Mouse (Mus musculus): Measurements from ENCODE around the gene Arfgap1. TPM values are rescaled to one million over a fixed set of nuclear protein-coding genes. Genes with fewer than 3 reads are reported as not detected.

The Arfgap1 gene
- polyA plus RNA-seq (2014; fragmentation: Nextera tagmentation; extraction: Ambion mirVana) = 53.7 and 59.0 TPM in 2 replicates

DNA sequence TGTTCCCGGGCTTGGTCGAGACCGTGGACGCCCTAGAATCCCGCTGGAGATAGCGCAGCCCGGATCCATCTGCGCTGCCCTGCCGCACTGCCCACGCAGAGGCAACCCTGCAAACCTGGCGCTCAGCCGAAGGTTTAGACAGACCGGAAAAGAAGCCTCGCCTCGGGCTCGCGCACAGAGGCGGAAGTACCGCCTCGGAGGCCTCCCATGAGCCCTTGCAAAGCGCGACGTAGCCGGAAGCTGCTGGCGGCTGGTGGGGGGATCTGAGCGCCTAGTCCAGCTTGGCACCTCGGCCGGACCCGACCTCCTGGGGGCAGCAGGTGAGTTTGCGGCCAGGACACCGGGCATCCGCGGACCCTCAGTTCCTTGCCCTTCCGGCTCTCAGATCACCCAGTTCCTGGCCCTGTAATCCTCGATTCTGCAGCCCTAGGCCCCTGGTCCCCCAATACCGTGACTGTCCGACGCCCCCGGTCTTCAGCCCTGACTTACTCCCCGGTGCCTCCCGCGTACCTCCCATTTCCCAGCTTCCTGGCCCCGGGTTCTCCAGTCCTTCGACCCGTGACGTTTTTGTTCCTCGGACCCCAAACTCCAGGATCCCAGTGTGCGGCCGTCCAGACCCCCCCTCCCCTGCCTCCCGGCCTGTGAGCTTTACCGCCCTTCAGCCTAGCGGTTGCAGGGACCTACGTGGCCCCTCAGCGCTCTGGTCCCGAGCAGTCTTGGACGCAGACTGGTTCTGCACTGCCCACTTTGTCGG lies at the start of gene Arfgap1:
TSS of gene Arfgap1 (plus strand) at position 216 of the 754 bp plus-strand sequence.
- Histone ChIP-seq H3K9ac (ENCODE audit: low read length) (peak within 1 kb of the TSS; percentile 96), H3K27me3 (ENCODE audit: control insufficient read depth, insufficient read depth, low read length) (no peaks in the 10 kb centered on the region), H3K27ac (replicated peaks in 1 of 2; ENCODE audit: control insufficient read depth in 1 of 2, insufficient read depth in 1 of 2, low read depth in 2 of 2, low read length in 2 of 2) (peak within 1 kb of the TSS; percentile 92 to 95), H3K4me2 (ENCODE audit: low read length) (peak within 1 kb of the TSS; percentile 87), H3K36me3 (ENCODE audit: control insufficient read depth, insufficient read depth, low read length) (peaks cover 35% of the 10 kb centered on the region), H3K9me3 (ENCODE audit: control insufficient read depth, low read length) (no peaks in the 10 kb centered on the region), H3K4me1 (ENCODE audit: control insufficient read depth in 2 of 2, insufficient read depth in 2 of 2, low read length in 2 of 2) (peaks cover 14 to 35% of the 10 kb centered on the region in 2 experiments), H3K4me3 (ENCODE audit: control insufficient read depth in 1 of 2, insufficient read depth in 1 of 2, low read depth in 1 of 2, low read length in 2 of 2) (peak within 1 kb of the TSS; percentile 84 to 94)
- under 1% methylated on average over 56 of the region's 57 CpGs for WGBS
- peak; percentile 84 for ATAC-seq (ENCODE audit: insufficient number of reproducible peaks, insufficient read depth, low FRiP score, low read depth)

DNA sequence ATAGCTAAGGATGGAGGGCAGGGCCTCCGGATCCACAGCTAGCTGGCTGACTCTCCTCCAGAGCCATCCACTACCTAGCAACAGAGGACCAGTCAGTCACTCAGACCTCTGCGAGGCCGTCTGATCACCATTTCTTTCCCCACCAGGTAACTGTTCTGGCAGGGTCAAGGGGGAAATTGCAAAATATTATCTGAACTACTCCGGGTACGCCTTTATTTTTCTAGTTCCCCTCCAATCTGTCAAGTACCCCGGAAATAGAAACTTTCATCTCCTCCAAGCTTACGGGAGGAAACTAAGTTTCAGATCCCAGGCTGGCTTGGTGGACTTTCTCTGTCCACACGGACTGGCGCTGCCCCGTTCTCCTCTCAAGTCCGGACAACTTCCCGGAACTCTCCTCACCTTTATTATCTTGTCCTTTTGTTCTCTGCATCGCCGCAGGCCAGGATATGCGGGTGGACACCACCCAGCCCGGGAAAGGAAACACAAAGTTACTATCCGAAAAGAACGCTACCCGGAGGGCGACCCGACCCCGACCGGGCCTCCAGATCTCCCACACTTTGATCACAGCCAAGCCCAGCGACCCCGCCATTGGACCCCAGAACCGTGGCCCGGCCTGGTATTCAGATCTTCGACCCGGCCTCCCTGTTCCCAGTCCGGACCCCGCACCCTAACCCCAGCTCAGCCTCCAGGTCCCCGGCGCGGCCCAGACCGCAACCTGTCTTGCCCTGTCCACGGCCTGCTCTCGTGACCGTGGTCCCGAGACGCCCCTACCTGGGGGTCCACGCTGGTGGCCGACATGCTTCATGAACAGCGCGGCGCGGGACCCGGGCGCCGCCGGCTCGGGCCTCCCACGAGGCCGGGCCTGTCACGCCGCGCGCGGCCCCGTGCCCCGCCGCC lies 46.9 kb upstream of the Arfgap1 start:
- Histone ChIP-seq H3K4me3 (ENCODE audit: control insufficient read depth in 1 of 2, insufficient read depth in 1 of 2, low read depth in 1 of 2, low read length in 2 of 2) (peak overlapping the region; percentile 87 to 92), H3K27ac (replicated peaks in 1 of 2; ENCODE audit: control insufficient read depth in 1 of 2, insufficient read depth in 1 of 2, low read depth in 2 of 2, low read length in 2 of 2) (peak overlapping the region; percentile 36 to 72), H3K36me3 (ENCODE audit: control insufficient read depth, insufficient read depth, low read length) (peaks cover 36% of the 10 kb centered on the region), H3K4me2 (ENCODE audit: low read length) (peak overlapping the region; percentile 70), H3K27me3 (ENCODE audit: control insufficient read depth, insufficient read depth, low read length) (no peaks in the 10 kb centered on the region), H3K9me3 (ENCODE audit: control insufficient read depth, low read length) (no peaks in the 10 kb centered on the region), H3K9ac (ENCODE audit: low read length) (peak overlapping the region; percentile 99), H3K4me1 (ENCODE audit: control insufficient read depth in 2 of 2, insufficient read depth in 2 of 2, low read length in 2 of 2) (peaks cover 2 to 20% of the 10 kb centered on the region in 2 experiments)
- under 1% methylated on average over 60 of the region's 61 CpGs for WGBS
- ATAC-seq (ENCODE audit: insufficient number of reproducible peaks, insufficient read depth, low FRiP score, low read depth) = peak; percentile 45

DNA sequence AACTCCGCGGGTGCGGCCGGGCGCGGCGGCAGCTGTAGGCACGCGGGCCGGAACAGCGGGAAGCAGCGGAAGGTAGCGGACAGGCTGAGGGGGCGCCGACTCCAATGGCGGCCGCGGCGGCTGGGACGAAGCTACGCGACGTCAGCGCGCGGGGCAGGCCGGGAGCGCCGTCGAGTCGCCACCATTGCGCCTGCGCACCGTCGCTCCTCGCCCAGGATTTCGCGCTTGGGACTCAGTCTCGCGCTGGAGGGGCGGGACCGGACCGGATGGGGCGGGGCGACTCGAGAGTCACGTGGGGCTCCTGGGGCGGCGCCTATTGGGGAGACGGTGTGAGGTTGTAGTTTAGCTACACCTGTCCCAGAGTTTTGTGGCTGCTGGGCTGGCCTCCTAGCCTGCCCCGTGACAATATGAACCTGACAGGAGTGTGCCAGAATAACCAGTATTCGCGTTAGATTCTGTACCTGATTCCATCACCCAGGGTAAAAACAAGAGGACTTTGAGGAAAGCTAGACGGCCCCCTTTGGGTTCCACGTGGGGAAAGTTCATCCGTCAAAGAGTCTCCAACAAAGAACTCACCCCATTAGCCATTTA lies 46.1 kb upstream of the Arfgap1 start, which contains the start of gene Ythdf1:
TSS of gene Ythdf1 (minus strand) at position 140 of the 591 bp plus-strand sequence.
- ATAC-seq (ENCODE audit: insufficient number of reproducible peaks, insufficient read depth, low FRiP score, low read depth) = peak; percentile 95
- under 1% methylated on average over 55 of the region's 56 CpGs for WGBS
- no peaks in the 10 kb centered on the region for H3K27me3 ChIP-seq (ENCODE audit: control insufficient read depth, insufficient read depth, low read length)

DNA sequence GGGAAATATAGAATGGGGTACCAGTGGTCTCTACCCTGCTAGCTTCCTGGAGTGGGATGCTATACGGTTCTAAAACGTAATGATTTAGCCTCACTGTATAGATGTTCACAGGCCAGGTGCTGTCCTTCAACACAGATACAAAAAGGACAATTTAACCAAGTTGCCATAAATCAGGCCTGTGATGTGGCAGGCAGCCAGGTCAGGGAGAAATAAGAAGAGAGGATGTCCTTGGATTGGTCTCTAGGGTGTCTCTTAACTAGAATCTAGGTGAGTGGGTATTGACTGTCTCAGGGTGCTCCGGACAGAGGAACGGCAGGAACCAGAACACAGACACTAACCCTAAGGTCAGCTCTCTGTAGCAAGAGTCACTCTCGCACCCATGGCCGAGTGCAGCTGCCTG lies 44.3 kb upstream of the Arfgap1 start:
- ATAC-seq (ENCODE audit: insufficient number of reproducible peaks, insufficient read depth, low FRiP score, low read depth) = no peak
- Histone ChIP-seq H3K4me2 (ENCODE audit: low read length) (no peak overlapping the region), H3K9ac (ENCODE audit: low read length) (no peak overlapping the region), H3K36me3 (ENCODE audit: control insufficient read depth, insufficient read depth, low read length) (peaks cover 12% of the 10 kb centered on the region), H3K4me3 (ENCODE audit: control insufficient read depth in 1 of 2, insufficient read depth in 1 of 2, low read depth in 1 of 2, low read length in 2 of 2) (no peak overlapping the region), H3K4me1 (ENCODE audit: control insufficient read depth in 2 of 2, insufficient read depth in 2 of 2, low read length in 2 of 2) (peaks cover 2 to 7% of the 10 kb centered on the region in 2 experiments), H3K27ac (replicated peaks in 1 of 2; ENCODE audit: control insufficient read depth in 1 of 2, insufficient read depth in 1 of 2, low read depth in 2 of 2, low read length in 2 of 2) (no peak overlapping the region), H3K27me3 (ENCODE audit: control insufficient read depth, insufficient read depth, low read length) (no peaks in the 10 kb centered on the region), H3K9me3 (ENCODE audit: control insufficient read depth, low read length) (no peaks in the 10 kb centered on the region)
- 85% methylated on average over 6 of the region's 6 CpGs for WGBS

More for the DNA sequence above, 46.1 kb upstream of the Arfgap1 start, which contains the start of gene Ythdf1:
- Histone ChIP-seq H3K4me1 (ENCODE audit: control insufficient read depth in 2 of 2, insufficient read depth in 2 of 2, low read length in 2 of 2) (peaks cover 2 to 13% of the 10 kb centered on the region in 2 experiments), H3K9ac (ENCODE audit: low read length) (peak within 1 kb of the TSS; percentile 99), H3K27ac (replicated peaks in 1 of 2; ENCODE audit: control insufficient read depth in 1 of 2, insufficient read depth in 1 of 2, low read depth in 2 of 2, low read length in 2 of 2) (peak within 1 kb of the TSS; percentile 36 to 72), H3K9me3 (ENCODE audit: control insufficient read depth, low read length) (no peaks in the 10 kb centered on the region), H3K4me3 (ENCODE audit: control insufficient read depth in 1 of 2, insufficient read depth in 1 of 2, low read depth in 1 of 2, low read length in 2 of 2) (peak within 1 kb of the TSS; percentile 87 to 92), H3K36me3 (ENCODE audit: control insufficient read depth, insufficient read depth, low read length) (peaks cover 31% of the 10 kb centered on the region), H3K4me2 (ENCODE audit: low read length) (peak within 1 kb of the TSS; percentile 70)

DNA sequence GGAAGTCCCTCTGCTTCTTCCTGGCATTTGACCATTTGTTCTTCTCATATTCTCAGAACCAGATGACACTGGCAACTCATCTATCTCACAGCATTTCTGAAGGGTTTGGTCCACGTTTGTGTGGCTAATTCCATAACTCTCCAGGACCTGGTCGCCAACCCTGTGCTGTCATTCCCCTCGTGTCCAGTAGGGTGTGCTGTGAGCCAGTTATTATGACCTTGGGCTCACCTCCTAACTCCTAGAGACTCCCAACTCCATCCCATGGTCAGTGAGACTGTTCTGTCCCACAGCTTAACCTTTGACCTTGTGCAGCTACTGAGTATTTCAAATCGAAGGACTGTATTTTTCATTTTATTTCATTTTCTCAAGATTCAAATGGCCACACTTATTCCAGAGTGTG lies 41.8 kb upstream of the Arfgap1 start:
- Histone ChIP-seq H3K9ac (ENCODE audit: low read length) (no peak overlapping the region), H3K4me1 (ENCODE audit: control insufficient read depth in 2 of 2, insufficient read depth in 2 of 2, low read length in 2 of 2) (peaks cover 0 to 2% of the 10 kb centered on the region in 2 experiments; a peak in 2 of 4 replicates), H3K4me2 (ENCODE audit: low read length) (no peak overlapping the region), H3K4me3 (ENCODE audit: control insufficient read depth in 1 of 2, insufficient read depth in 1 of 2, low read depth in 1 of 2, low read length in 2 of 2) (no peak overlapping the region), H3K27ac (replicated peaks in 1 of 2; ENCODE audit: control insufficient read depth in 1 of 2, insufficient read depth in 1 of 2, low read depth in 2 of 2, low read length in 2 of 2) (no peak overlapping the region), H3K9me3 (ENCODE audit: control insufficient read depth, low read length) (no peaks in the 10 kb centered on the region), H3K27me3 (ENCODE audit: control insufficient read depth, insufficient read depth, low read length) (no peaks in the 10 kb centered on the region), H3K36me3 (ENCODE audit: control insufficient read depth, insufficient read depth, low read length) (no peaks in the 10 kb centered on the region)
- no peak for ATAC-seq (ENCODE audit: insufficient number of reproducible peaks, insufficient read depth, low FRiP score, low read depth)
- WGBS = 7% methylated on average over 4 of the region's 4 CpGs

DNA sequence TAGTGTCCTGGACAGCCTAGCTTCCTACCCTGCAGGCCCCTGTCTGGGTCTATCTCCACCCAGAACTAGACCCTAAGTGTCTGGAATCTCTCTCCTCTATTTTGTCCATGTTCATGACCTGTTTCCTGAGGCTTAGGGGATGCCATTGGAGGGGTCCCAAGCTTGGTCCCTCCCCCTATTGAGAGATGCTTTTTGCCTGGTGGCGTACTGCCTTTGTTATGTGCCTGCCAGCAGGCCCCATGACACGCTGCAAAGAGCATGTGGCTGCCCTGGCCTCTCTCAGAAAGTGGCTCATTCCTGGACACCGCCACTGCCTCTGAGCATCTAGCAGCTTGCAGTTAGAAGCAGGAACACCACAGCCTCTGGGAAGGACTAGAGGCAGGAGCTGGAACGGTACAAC lies 38.3 kb upstream of the Arfgap1 start, which contains the start of gene Birc7:
TSS of gene Birc7 (plus strand) at position 301 of the 400 bp plus-strand sequence.
- WGBS = 50% methylated on average over 4 of the region's 4 CpGs
- Histone ChIP-seq H3K4me2 (ENCODE audit: low read length) (no peak within 1 kb of the TSS), H3K9me3 (ENCODE audit: control insufficient read depth, low read length) (no peaks in the 10 kb centered on the region), H3K27ac (replicated peaks in 1 of 2; ENCODE audit: control insufficient read depth in 1 of 2, insufficient read depth in 1 of 2, low read depth in 2 of 2, low read length in 2 of 2) (no peak within 1 kb of the TSS), H3K4me3 (ENCODE audit: control insufficient read depth in 1 of 2, insufficient read depth in 1 of 2, low read depth in 1 of 2, low read length in 2 of 2) (no peak within 1 kb of the TSS), H3K9ac (ENCODE audit: low read length) (no peak within 1 kb of the TSS), H3K27me3 (ENCODE audit: control insufficient read depth, insufficient read depth, low read length) (0 out of 2 replicates have a peak, but pooled peaks cover 6% of the 10 kb centered on the region), H3K36me3 (ENCODE audit: control insufficient read depth, insufficient read depth, low read length) (no peaks in the 10 kb centered on the region), H3K4me1 (ENCODE audit: control insufficient read depth in 2 of 2, insufficient read depth in 2 of 2, low read length in 2 of 2) (no peaks in the 10 kb centered on the region; a peak in 1 of 4 replicates)
- no peak for ATAC-seq (ENCODE audit: insufficient number of reproducible peaks, insufficient read depth, low FRiP score, low read depth)

DNA sequence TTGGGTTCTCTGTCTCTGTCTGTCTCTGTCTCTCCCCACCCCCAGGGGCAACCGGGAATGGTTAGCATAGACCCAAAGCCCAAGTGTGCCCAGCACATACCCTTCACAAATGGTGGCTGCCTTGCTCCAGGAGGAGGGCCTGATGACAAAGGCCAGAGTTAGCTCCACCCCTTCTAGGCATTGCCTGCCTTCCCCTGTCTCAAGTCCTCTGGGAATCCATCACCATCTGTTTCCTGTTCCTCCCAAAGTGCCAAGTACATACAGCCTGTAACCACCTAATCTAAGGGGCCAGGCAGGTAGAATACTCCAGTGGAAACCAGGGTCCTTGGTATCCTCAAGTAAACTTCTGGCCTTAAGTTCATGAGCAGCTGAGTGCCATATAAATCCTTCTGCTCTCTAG lies 34.6 kb upstream of the Arfgap1 start:
- WGBS = 63% methylated on average over 1 of the region's 1 CpGs
- Histone ChIP-seq H3K9me3 (ENCODE audit: control insufficient read depth, low read length) (no peaks in the 10 kb centered on the region), H3K27ac (replicated peaks in 1 of 2; ENCODE audit: control insufficient read depth in 1 of 2, insufficient read depth in 1 of 2, low read depth in 2 of 2, low read length in 2 of 2) (no peak overlapping the region), H3K36me3 (ENCODE audit: control insufficient read depth, insufficient read depth, low read length) (peaks cover 3% of the 10 kb centered on the region; the same call in 1 of the 2 replicates), H3K4me1 (ENCODE audit: control insufficient read depth in 2 of 2, insufficient read depth in 2 of 2, low read length in 2 of 2) (no peaks in the 10 kb centered on the region; a peak in 1 of 4 replicates), H3K4me3 (ENCODE audit: control insufficient read depth in 1 of 2, insufficient read depth in 1 of 2, low read depth in 1 of 2, low read length in 2 of 2) (no peak overlapping the region), H3K9ac (ENCODE audit: low read length) (no peak overlapping the region), H3K4me2 (ENCODE audit: low read length) (no peak overlapping the region), H3K27me3 (ENCODE audit: control insufficient read depth, insufficient read depth, low read length) (0 out of 2 replicates have a peak, but pooled peaks cover 6% of the 10 kb centered on the region)
- ATAC-seq (ENCODE audit: insufficient number of reproducible peaks, insufficient read depth, low FRiP score, low read depth) = no peak
